Mouse (Mus musculus): ENCODE measurements around the gene Plcl1. TPM values are rescaled to one million over a fixed set of nuclear protein-coding genes. Genes with fewer than 3 reads are reported as not detected.

Gene Plcl1
- polyA plus RNA-seq, 1 experiment, result 1.00 TPM

DNA sequence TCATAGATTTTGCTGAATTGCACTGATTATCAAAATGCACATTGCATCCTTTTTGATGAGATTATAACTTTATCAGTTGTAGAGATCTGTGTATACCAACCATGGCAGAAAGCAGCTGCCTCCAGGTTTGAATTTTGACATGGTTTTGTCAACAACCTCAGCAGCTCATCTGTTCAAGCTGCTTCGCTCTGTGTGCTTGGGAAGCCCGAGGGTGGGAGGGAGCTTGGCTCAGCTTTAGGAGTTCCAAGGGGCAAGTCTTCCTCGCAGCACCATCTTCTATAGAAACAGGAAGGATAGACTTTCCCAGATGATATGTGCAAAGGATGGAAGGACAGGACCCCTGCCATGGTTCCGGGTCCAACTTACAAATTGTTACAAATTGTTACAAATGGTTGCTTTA, 32.9 kb downstream of the Plcl1 start:
- no peaks in the 10 kb centered on the region for H3K27me3 ChIP-seq (ENCODE audit: control insufficient read depth, insufficient read depth, insufficient read length)
- TF ChIP-seq POLR2A (IDR thresholded peaks at IDR 0.05; ENCODE audit: insufficient read length, low read depth) (no peak), CEBPB (IDR thresholded peaks at IDR 0.05; ENCODE audit: insufficient read depth, poor library complexity, severe bottlenecking) (no peak), USF1 (IDR thresholded peaks at IDR 0.05; ENCODE audit: low read depth) (no peak), MYOG (IDR thresholded peaks at IDR 0.05; ENCODE audit: control insufficient read depth in 1 of 3, insufficient read depth in 1 of 3, insufficient read length in 2 of 3, low read depth in 2 of 3) (no peak), MAX (IDR thresholded peaks at IDR 0.05; ENCODE audit: low read depth) (no peak), MYOD1 (IDR thresholded peaks at IDR 0.05; ENCODE audit: control insufficient read depth in 1 of 3, insufficient read length in 2 of 3, low read depth in 2 of 3) (no peak), REST (IDR thresholded peaks at IDR 0.05; ENCODE audit: insufficient read depth, insufficient read length) (no peak), SRF (IDR thresholded peaks at IDR 0.05; ENCODE audit: control insufficient read depth, insufficient read length, low read depth) (no peak), TCF12 (IDR thresholded peaks at IDR 0.05; ENCODE audit: insufficient read depth, poor library complexity, severe bottlenecking) (no peak), TCF3 (IDR thresholded peaks at IDR 0.05; ENCODE audit: insufficient read length, low read depth) (no peak), POLR2AphosphoS2 (IDR thresholded peaks at IDR 0.05; ENCODE audit: insufficient read length, low read depth) (no peak), E2F4 (IDR thresholded peaks at IDR 0.05; ENCODE audit: insufficient read depth) (no peak)

DNA sequence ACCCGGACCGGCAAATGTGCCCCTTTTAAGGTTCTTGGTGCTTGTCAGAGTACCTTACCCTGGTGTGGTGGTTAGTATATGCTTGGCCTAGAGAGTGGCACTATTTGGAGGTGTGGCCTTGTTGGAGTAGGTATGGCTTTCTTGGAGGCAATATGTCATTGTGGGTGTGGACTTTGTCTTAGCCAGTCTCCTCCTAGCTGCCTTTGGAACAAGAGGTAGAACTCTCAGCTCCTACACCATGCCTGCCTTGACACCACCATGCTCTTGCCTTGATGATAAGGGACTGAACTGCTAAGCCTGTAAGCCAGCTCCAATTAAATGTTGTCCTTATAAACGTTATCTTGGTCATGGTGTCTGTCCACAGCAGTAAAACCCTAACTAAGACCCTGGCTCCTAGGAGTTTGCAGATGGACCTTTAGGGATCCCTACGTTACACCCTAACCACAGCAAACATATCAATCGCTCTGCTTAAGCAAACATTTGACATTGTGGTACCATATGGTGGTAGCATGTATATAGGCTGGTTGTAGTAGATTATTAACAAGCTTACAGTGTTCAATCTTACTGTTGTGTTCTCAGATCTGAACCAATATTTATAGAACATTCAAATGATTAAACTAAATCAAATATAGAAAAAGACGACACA, 39.4 kb downstream of the Plcl1 start:
- TF ChIP-seq CEBPB (IDR thresholded peaks at IDR 0.05; ENCODE audit: insufficient read depth, poor library complexity, severe bottlenecking) (no peak), MAX (IDR thresholded peaks at IDR 0.05; ENCODE audit: low read depth) (no peak), REST (IDR thresholded peaks at IDR 0.05; ENCODE audit: insufficient read depth, insufficient read length) (no peak), USF1 (IDR thresholded peaks at IDR 0.05; ENCODE audit: low read depth) (no peak), E2F4 (IDR thresholded peaks at IDR 0.05; ENCODE audit: insufficient read depth) (no peak), POLR2A (IDR thresholded peaks at IDR 0.05; ENCODE audit: insufficient read length, low read depth) (no peak), MYOG (IDR thresholded peaks at IDR 0.05; ENCODE audit: control insufficient read depth in 1 of 3, insufficient read depth in 1 of 3, insufficient read length in 2 of 3, low read depth in 2 of 3) (no peak), TCF3 (IDR thresholded peaks at IDR 0.05; ENCODE audit: insufficient read length, low read depth) (no peak), POLR2AphosphoS2 (IDR thresholded peaks at IDR 0.05; ENCODE audit: insufficient read length, low read depth) (no peak), SRF (IDR thresholded peaks at IDR 0.05; ENCODE audit: control insufficient read depth, insufficient read length, low read depth) (no peak), MYOD1 (IDR thresholded peaks at IDR 0.05; ENCODE audit: control insufficient read depth in 1 of 3, insufficient read length in 2 of 3, low read depth in 2 of 3) (no peak), TCF12 (IDR thresholded peaks at IDR 0.05; ENCODE audit: insufficient read depth, poor library complexity, severe bottlenecking) (no peak)
- Histone ChIP-seq H3K27me3 (ENCODE audit: control insufficient read depth, insufficient read depth, insufficient read length) (no peaks in the 10 kb centered on the region), H3K36me3 (ENCODE audit: control insufficient read depth, insufficient read depth) (no peaks in the 10 kb centered on the region), H3ac (ENCODE audit: control insufficient read depth, insufficient read length) (no peak overlapping the region), H3K4me2 (ENCODE audit: low read depth) (no peak overlapping the region), H3K4me3 (no peak overlapping the region), H3K79me2 (ENCODE audit: control insufficient read depth, insufficient read depth) (no peaks in the 10 kb centered on the region)

More for the DNA sequence above, 32.9 kb downstream of the Plcl1 start:
- no peak overlapping the region for H3K4me3 ChIP-seq
- H3K36me3 ChIP-seq (ENCODE audit: control insufficient read depth, insufficient read depth), result no peaks in the 10 kb centered on the region
- H3K79me2 ChIP-seq (ENCODE audit: control insufficient read depth, insufficient read depth), result no peaks in the 10 kb centered on the region
- H3K4me2 ChIP-seq (ENCODE audit: low read depth), result no peak overlapping the region
- no peak overlapping the region for H3ac ChIP-seq (ENCODE audit: control insufficient read depth, insufficient read length)

DNA sequence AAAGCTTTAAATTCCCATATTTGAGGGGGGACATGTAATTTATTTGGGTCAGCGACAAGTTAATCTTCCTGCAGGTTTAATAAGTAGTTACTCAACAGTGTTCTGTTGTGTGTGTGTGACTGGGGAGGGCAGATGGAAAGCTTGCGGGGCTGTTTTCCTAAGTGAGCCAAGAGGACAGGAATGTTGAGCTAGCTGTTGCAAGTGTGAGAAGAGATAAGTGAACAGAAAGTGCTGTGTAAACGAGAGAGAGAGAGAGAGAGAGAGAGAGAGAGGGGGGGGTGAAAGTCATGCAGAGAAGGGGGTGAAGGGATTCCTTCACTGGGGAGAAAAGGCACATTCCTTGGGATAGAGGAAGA, 39.9 kb downstream of the Plcl1 start:
- TF ChIP-seq POLR2A (IDR thresholded peaks at IDR 0.05; ENCODE audit: insufficient read length, low read depth) (no peak), MYOG (IDR thresholded peaks at IDR 0.05; ENCODE audit: control insufficient read depth in 1 of 3, insufficient read depth in 1 of 3, insufficient read length in 2 of 3, low read depth in 2 of 3) (no peak), MAX (IDR thresholded peaks at IDR 0.05; ENCODE audit: low read depth) (no peak), POLR2AphosphoS2 (IDR thresholded peaks at IDR 0.05; ENCODE audit: insufficient read length, low read depth) (no peak)
- Histone ChIP-seq H3K4me2 (ENCODE audit: low read depth) (no peak overlapping the region), H3K27me3 (ENCODE audit: control insufficient read depth, insufficient read depth, insufficient read length) (no peaks in the 10 kb centered on the region), H3ac (ENCODE audit: control insufficient read depth, insufficient read length) (no peak overlapping the region), H3K79me2 (ENCODE audit: control insufficient read depth, insufficient read depth) (no peaks in the 10 kb centered on the region), H3K4me3 (no peak overlapping the region), H3K36me3 (ENCODE audit: control insufficient read depth, insufficient read depth) (no peaks in the 10 kb centered on the region)

DNA sequence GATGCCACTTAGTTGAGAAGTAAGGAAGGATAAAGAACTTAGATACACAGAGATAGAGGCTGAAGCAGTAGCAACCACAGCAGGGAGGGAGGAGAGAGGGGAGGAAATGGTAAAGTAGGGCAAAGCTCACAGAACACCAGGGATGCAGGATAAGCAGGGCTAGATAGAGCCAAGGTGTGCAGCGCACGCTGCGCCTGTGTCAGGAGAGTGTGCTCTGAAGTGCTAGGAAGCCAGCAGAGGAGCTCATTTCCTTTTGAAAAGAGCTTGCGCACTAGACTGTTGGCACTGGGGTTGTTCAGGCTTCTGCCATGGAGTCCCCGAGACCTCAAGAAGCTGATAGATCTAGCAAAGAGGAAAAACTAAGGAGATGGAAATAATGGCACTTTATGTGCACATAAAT, 40.6 kb downstream of the Plcl1 start:
- TF ChIP-seq TCF3 (IDR thresholded peaks at IDR 0.05; ENCODE audit: insufficient read length, low read depth), result no peak
- no peak for TF ChIP-seq MAX (IDR thresholded peaks at IDR 0.05; ENCODE audit: low read depth)
- no peak for TF ChIP-seq MYOD1 (IDR thresholded peaks at IDR 0.05; ENCODE audit: control insufficient read depth in 1 of 3, insufficient read length in 2 of 3, low read depth in 2 of 3)
- no peak for TF ChIP-seq E2F4 (IDR thresholded peaks at IDR 0.05; ENCODE audit: insufficient read depth)
- TF ChIP-seq SRF (IDR thresholded peaks at IDR 0.05; ENCODE audit: control insufficient read depth, insufficient read length, low read depth), result no peak
- TF ChIP-seq USF1 (IDR thresholded peaks at IDR 0.05; ENCODE audit: low read depth), result no peak
- TF ChIP-seq REST (IDR thresholded peaks at IDR 0.05; ENCODE audit: insufficient read depth, insufficient read length), result no peak
- no peak for TF ChIP-seq POLR2A (IDR thresholded peaks at IDR 0.05; ENCODE audit: insufficient read length, low read depth)
- TF ChIP-seq POLR2AphosphoS2 (IDR thresholded peaks at IDR 0.05; ENCODE audit: insufficient read length, low read depth), result no peak
- TF ChIP-seq MYOG (IDR thresholded peaks at IDR 0.05; ENCODE audit: control insufficient read depth in 1 of 3, insufficient read depth in 1 of 3, insufficient read length in 2 of 3, low read depth in 2 of 3), result no peak
- TF ChIP-seq CEBPB (IDR thresholded peaks at IDR 0.05; ENCODE audit: insufficient read depth, poor library complexity, severe bottlenecking), result no peak
- no peak for TF ChIP-seq TCF12 (IDR thresholded peaks at IDR 0.05; ENCODE audit: insufficient read depth, poor library complexity, severe bottlenecking)
- H3ac ChIP-seq (ENCODE audit: control insufficient read depth, insufficient read length), result no peak overlapping the region
- no peaks in the 10 kb centered on the region for H3K36me3 ChIP-seq (ENCODE audit: control insufficient read depth, insufficient read depth)
- H3K4me3 ChIP-seq, result no peak overlapping the region
- no peaks in the 10 kb centered on the region for H3K79me2 ChIP-seq (ENCODE audit: control insufficient read depth, insufficient read depth)
- H3K27me3 ChIP-seq (ENCODE audit: control insufficient read depth, insufficient read depth, insufficient read length), result no peaks in the 10 kb centered on the region
- H3K4me2 ChIP-seq (ENCODE audit: low read depth), result no peak overlapping the region
